Mouse (Mus musculus): ENCODE measurements at regions not wholly inside any gene's neighbourhood (a gene's known extent, or its start where the extent isn't known, plus 50 kb on each side); places are given as distances from the start of the nearest gene placed in this dataset.

- no peak for DNase-seq (ENCODE audit: extremely low spot score, low read depth, low spot score)
These were observed 63.7 kb upstream of the Kirrel3 start for GRCm38 (mm10) chr9:34421956-34422355.

- DNase-seq (ENCODE audit: extremely low spot score, low read depth, low spot score), result no peak
These were observed 62.6 kb upstream of the Kirrel3 start for GRCm38 (mm10) chr9:34423062-34423461.

GRCm38 (mm10) chr9:34426589-34426988 lies 59.1 kb upstream of the Kirrel3 start:
- no peak for DNase-seq (ENCODE audit: extremely low spot score, low read depth, low spot score)

- no peak for DNase-seq (ENCODE audit: extremely low spot score, low read depth, low spot score)
These were observed 58.0 kb upstream of the Kirrel3 start for GRCm38 (mm10) chr9:34427711-34428110.
